Mouse (Mus musculus): Measurements from ENCODE around the gene Asphd1.

DNA sequence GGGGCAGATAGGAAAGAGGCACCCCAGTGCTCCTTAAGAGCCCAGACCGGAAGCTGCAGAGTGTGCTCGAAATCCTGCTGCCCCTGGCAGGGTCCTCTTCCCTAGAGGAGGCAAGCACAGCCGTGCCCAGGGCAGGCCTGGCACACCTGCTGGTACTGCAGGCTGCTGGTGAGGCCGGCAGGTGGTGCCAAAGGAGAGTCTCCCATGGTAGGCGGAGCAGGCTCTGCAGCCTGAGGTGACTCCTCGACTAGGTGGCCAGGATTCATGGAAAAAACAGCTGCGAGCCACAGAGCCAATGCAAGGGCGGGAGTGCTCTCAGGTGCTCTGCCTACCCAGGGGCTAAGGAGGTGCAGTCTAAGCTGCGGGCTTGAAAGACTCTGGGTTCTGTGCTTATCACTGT is 36.9 kb upstream of the Asphd1 start:
- no peak; the same call in 1 of the 2 replicates for TF ChIP-seq CTCF (conservative IDR thresholded peaks at IDR 0.05; ENCODE audit: low read length)
- TF ChIP-seq NANOG (IDR thresholded peaks at IDR 0.05; ENCODE audit: borderline replicate concordance, low read length): no peak
